Mouse (Mus musculus): ENCODE measurements around the gene Stat4.

GRCm38 (mm10) chr1:52049827-52050226 lies 62.9 kb downstream of the Stat4 start:
- no peak for TF ChIP-seq CTCF (IDR thresholded peaks at IDR 0.05; ENCODE audit: low read depth, low read length)
- TF ChIP-seq POLR2A (IDR thresholded peaks at IDR 0.05; ENCODE audit: insufficient read depth, low read length): no peak
